Mouse (Mus musculus) right cerebral cortex, adult 18-20 months (tissue): Measurements from ENCODE around the gene Slamf6.
"Not testable (repeated sequence)": the region's sequence is repeated elsewhere in the genome, so short reads cannot be mapped to it uniquely, and the experiment has no call there.

ENCODE experiments used
- DNase-seq: peaks from one replicate; pipeline ENCODE4 v3.0.0; 2022; ENCODE audit warnings: mixed read lengths

Gene Slamf6

DNA sequence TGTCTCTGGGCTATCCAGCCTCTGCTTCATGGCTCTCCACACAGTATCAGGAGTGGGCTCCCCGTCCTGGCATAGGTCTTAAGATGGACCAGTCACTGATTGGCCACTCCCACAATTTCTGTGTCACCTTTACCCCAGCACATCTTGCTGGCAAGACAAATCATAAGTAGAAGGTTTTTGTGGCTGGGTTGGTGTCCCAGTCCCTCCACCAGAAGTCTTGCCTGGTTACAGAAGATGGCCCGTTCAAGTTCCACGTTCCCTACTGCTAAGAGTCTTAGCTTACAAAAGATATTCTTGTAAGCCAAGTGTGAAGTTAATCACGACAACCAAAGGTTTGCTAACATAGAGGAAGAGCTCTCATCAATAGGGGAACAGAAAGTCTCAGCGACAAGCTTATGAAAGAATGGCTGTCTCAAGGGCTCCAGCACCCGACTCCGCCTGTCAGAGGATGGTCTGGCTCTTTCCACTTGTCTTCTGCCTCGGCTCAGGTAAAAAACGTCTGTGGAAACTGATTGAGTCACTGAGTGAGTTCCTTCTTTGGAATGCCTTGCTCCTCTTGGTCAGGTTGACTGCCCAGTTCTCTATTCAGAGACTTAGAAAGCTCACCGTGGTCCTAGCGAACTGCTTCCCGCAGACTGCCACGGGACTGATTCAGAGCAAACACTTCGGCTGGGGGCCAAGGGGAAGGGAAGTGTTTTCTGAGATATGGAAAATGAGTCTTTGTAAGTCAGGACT lies at the start of gene Slamf6:
Slamf6 (plus strand) TSS at position 211 of the 735 bp plus-strand sequence.
- no peak for DNase-seq

DNA sequence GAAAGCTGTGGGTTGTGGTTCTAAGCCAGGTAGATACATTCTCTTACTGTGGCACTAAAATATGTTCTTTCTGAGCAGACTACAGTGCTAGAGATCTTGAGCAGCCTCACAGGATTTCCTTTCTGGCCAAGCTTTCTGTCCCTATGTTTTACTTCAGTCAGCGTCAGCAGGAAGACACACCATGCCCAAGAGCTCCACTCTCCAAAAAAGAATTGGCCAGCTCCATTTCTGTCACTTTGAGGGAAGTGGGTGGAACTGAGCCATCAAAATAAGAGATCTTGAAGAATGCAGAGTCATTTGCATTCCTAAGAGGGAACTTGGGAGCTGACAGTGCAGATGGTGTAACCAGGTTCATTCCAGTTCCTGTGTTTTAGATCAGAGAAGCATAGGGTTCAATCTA lies 30.3 kb upstream of the Slamf6 start:
- DNase-seq: peak; percentile 64

DNA sequence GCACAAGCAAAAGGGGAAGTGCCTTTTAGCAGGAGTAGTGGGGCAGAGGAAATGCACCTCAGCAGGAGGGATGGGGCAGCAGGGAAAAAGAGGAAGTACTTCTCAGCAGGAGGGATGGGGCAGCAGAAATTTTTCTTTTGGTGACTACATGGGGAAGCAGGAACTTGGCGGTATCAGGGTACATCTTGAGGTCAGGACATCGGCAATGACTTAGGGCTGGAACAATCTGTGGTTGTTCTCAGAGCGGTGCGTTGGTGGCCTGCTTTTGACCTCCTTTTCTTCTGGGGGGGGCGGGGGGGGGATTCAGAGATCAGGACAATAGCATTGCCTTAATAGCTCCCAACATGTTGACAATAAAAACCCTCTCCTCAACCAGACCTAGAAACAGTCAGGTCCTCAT lies 22.0 kb upstream of the Slamf6 start, which contains the start of gene Gm10521:
Gm10521 (plus strand) TSS at position 301 of the 400 bp plus-strand sequence.
- not testable (repeated sequence) for DNase-seq

DNA sequence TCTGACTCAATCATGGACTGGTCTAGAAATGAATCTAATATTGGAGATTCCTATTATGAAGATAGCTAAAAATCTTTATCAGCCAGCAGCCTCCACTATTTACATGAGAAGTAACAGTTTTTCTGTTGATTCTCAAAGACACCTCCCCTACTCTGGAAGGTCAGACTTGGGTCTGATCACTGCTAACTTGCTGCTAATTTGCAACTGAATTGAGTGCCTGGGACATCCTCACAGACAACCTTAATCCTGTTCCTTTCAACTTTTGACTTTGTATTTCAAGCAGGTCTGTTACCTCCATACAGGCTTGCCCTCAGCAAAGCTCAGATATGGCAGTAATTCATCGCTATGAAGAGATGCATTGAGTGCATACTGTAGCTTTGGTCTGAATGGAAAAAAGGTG lies 13.3 kb upstream of the Slamf6 start:
- no peak for DNase-seq

DNA sequence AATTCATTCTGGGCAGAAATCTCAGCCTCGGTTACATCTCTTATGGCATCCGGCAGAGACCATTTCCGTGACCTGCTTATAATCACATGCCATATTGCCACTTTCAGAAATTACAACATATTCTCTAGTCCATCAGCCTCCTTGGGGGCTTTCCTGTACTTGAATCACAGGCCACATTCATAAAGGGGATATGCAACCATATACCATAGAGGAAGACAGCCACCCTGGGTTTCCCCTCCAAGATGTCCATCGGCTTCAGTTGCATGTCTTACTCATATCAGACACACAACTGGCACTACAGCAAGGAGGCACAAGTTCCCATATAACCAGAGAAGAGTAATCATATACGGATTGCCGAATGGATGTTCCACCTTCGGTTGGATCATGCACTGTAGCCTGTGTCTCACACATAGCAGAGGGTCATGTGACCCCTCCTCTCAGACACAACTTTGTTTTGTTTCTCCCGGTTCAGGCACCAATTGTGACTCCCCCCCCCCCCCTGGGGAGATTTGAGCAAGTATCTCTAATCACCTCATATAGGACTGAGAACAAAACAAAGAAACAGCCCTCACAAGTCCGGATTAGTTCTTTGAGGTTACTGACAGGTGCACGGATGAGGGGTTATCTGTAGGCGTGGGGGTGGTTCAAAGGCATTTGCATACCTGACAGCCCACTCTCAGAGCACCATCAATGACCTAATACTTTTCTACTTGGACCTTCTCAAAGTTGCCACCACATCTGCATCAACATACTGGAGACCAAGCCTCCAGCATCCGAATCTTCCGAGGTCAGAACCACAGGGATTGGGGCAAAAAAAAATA lies 1.5 kb upstream of the Slamf6 start:
- DNase-seq: no peak

DNA sequence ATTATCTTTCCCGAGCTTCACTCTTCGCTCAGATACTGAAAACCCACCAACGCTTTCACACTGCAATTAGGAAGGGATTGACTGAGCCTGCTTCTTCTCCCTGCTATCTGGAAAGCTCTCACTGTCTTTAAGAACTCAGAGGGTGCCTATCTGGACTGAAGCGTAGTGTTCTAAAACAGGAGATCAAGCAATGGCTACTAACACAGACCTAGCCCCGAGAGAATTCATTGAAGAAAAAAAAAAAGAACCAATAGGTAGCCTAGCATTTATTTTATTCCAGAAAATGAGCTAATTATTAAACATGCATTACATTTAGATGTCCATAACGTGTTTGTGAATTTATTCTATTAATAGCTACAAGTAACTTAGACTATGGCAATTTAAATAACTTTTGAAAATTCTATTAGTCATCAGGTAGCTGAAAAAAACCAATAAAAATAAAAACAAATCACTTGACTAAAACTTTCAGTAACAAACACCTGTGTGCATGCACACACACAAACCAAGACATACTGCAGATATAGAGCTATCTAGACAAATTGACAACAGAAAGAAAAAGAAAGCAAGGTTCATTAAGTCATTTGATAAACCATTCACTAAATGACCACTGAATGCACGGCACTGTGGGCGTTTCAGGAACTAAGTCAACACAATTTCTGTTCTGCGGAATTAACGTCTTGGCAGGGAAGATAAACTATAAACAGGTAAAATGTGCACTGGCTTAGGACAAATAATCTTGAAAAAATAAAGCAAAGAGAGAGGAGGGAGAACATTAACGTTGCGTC lies 1.0 kb downstream of the Slamf6 start:
- DNase-seq: no peak

DNA sequence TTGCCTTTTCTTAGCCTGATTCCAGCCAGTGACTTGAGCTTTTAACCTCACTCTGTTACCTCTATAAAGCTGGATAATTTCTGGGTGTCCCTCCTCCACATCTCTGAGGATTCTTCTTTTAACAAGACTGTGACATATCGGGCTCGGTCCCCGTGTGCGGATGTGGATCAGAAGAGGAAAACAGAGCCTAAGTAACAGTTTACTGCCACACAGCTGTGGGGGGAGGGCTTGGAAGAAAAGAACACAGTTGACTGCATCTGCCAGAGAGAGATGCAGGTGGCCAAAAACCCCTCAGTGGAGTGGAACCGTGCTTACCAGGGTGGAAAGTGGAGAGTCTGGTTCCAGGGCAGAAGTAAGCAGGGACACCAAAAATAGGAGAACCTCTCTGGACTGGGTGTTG lies 1.9 kb downstream of the Slamf6 start:
- DNase-seq: no peak

DNA sequence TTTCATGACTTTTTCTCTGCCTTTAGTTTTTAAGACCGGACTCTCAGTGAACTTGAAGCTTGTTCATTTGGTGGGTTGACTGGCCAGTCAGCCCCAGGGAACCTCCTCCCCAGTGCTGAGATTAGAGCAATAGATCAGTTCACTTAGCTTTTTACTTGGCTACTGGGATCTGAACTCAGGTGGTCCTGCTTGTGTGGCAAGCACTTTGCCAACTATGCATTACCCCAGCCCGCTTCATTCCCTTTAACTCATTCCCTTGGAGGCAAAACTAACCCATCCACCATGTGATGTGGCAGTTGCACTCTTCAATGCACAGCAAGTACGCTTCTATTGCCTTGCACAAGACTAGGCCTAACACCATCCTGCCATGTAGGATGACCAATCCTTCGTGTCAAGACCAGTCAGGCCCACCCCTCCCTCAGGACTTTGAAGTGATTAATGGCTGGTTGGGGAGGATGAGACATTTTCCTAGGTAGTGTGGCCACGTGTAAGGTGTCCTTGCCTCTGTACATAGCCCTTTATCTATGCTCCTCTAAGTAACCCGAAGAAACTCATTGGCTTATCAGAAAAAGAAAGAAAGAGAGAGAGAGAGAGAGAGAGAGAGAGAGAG lies 2.7 kb downstream of the Slamf6 start:
- DNase-seq: no peak

DNA sequence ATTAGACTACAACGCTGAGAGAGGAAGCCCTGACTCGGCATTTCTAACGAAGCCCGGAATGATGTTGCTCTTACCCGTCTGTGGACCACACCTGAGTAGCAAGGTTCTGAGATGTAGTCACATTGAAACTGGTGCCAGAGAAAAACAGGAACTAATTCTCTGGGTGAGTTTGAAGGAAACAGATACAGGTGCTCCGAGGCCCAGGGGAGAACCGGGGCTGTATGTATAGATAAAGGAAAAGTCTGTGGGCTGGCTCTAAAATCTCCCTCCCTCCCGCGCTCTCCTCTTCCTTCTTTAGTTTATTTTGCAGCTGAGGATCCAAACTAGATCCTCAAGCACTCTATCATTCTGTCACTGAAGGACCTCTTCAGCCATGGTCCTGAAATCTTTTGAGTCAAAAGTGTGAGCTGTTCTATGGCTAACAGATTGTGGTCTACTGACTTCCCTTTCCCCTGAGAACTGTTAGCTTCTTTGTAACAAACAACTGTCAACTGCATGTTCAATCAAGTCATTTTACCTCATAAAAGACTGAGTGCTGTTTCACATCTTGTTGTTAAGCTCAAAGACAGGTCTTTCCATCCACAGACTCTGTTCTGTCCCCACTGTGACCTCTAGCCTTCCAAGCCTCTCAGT lies 3.8 kb downstream of the Slamf6 start:
- DNase-seq: no peak

DNA sequence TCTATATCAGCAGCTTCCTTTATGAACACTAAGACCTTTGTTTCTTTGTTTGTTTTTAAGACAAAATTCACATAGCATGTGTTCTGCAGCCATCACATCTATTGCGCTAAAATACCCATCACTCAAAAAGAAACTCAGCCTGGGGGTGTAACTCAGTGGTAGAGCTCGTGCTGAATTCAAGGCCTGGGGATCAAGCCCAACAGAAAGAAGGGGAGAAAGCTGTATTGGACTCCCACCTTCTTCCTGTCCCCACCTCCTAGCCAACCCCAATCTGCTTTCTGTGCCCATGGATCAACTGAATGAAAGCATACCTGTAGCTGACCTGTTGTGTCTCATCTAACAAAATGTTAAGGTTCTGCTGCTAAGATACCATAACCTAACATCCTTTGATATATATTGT lies 4.3 kb downstream of the Slamf6 start:
- DNase-seq: no peak

DNA sequence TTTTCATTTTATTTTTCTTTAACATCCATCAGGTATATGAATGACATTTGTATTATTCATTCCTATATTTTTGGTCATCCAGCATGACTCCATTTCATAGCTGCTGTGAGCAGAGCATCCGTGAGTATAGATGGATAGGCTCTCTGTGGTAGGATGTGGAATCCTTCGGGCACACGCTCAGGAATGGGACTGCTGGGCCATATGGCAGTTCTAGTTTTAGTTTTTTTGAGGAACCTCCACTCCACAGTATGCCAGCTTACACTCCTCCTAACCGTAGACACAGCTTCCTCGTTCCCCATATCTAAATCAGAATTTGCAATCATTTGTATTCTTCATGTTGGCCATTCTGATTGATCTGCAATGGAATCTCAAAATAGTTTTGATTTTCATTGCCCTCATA lies 5.5 kb downstream of the Slamf6 start:
- DNase-seq: no peak

DNA sequence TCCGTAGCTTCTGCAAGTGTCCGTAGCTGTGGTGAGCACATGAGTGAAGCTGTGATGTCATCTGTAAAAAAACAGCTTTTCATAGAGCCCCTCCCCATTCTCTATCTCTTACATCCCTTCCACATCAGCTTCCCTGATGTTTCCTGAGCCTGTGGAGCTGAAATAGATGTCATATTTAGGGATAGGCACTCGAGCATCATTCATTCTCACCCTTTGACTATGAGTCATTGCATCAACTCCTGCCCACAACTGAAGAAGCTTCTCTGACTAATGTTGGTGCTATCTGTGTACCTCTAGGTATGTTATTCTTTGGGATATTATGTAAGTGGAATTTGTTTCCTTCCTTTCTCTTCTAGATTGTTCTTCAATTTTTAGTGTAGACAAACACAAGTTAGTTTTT lies 7.6 kb downstream of the Slamf6 start:
- DNase-seq: peak; percentile 25

DNA sequence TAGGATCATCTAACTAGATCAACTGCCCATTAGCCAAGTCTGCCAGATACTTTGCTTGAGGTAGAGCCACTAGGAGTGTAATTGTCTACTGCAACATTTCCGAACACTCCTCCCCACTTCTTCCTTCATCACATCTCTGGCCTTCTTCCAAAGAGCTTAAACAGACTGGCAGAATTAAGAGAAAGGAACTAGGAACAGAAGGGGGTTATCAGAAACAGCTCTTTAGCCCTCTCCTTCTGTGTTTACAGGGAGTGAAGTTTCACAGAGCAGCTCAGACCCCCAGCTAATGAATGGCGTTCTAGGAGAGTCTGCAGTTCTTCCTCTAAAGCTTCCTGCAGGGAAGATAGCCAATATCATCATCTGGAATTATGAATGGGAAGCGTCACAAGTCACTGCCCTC lies 16.5 kb downstream of the Slamf6 start:
- no peak for DNase-seq

DNA sequence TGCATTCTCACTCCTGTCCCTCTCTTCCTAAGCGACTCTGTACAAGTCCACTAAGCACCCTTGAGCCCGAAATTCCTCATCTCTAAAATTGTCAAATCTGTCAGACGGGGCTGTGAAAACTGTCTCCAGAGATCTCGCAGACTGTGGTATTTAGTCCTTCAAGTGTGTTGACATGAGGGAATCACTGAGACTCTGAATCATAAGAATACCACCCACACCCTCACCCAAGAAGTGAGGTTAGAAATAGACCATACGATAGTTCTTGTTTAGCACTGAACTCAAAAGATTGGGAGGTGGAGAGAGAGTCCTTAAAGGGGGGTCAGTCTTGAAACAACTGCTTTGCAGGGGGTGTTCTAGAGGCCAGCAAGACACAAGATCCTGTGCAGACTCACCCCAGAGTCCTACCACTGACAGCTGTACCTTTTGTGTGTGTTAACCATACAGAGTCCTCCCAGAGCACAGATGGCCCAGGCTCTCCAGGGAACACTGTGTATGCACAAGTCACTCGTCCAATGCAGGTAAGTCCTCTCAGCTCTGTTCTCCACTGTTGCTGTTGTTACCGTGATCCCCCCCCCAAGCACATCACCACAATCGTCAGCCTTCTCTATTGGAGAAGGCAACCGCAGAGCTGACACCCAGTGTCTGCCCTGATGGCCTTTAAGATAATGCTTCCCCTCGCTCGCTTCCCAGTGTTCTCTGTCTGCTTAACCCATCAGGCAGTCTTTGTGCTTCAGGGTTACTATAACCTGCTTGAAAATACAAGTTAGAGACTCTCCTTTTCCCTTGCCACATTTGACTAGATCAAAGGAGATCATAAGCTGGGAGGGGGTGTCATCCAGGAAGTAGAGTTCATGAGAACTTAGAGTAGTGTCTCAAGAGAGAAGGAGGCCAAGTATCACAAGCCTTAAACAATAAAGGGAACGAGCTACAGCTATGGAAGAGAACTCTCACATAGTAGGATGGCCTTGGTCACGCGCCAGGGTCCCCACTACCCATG lies 21.9 kb downstream of the Slamf6 start:
- peak; percentile 10 for DNase-seq

DNA sequence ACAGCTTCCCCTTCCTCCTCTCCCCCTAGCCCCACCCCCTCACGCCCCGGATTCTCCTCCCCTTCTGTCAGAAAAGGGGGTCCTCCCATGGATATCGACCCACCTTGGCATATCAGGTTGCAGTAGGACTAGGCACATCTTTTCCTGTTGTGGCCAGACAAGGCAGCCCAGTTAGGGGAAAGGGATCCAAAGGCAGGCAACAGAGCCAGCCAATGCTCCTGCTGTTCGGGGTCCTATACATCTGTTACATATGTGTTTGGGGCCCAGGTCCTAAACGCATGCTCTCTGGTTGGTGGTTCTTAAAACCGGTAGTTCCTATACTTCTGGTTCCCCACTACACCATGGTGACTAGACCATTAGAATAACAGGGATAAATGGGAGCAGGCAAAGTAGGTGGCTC lies 23.3 kb downstream of the Slamf6 start:
- DNase-seq: no peak

DNA sequence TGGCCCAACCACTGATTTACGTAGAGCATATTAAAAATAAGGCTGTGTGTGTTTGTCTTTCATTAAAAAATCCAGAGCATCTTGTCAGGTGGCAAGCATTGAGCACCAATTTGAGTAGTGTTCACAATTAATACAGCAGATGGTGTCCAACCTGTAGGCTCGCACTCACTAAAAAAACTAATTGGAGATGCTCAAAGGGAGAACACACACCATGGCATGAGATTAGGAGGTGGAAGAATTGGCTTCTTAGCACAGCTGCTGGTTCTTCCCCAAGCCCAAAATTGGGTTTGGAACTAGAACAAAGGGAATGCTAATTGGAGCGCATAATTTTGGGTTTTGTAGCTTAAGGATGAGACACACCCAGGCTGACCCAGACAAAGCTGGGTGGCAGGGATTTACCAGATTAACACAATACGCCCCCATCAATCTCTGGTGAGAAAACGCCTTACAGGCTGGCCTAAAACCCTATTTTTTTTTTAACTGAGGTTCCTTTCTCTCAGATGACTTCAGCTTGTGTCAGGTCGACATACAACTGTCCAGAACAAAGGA lies 29.2 kb downstream of the Slamf6 start:
- no peak for DNase-seq

DNA sequence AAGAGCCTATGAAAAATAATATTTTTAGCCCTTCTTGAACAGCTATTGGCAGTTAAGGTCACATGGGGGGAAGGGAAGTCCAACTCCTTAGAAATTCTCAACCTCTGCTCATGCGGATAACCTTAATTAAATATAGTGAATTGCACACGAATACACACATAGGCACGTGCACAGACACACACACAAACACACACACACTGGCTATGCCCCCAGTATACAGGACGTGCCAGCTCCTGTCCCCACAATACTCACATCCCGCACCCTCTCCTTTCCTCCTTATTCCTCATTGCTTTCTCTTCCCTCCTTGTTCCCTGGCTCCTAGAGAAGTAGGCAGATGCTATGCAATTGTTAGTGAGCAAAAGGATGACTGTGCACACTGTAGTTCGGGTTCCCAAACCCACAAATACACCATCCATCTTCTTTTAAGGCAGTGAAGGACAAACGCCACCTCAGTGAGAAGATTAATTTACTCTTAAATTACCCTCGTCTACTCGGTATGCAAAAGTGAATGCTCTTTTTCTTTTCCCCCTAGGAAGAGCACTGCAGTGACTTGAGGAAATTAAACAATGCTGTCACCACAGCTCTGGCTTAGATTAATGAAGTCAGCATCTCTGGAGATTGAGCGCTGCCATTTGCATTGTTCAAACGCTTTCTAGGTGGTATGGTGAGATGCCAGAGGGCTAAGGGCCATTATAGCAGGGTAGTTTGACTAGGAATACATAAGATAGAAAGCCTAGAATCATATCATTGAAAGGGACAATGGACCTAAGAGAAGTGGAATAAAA lies 31.0 kb downstream of the Slamf6 start:
- no peak for DNase-seq

DNA sequence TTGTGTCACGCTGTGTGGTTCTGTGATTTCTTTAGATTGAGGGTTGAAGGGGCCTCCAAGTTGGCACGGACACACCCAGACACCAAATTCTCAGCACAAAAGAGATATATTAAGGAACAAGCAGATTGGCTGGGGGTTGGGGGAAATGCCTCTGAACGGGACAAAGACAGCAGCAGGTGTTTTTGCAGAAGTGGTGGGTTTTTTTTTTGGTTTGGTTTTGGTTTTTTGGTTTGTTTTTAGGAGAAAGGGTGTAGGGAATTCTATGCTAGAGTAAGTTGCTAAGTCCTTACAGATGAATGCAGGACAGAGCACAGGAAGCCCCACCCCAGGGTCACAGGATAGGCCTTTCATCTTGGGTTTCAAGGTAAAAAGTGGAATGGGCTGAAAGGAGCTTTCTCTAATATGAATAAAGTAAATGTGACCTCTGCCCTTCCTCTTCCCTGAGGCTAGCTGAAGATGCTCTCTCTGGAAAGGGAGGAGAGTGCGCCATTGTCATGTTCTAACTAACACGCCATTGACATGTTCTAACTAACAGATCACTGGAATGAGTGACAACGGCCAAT lies 31.7 kb downstream of the Slamf6 start:
- no peak for DNase-seq

DNA sequence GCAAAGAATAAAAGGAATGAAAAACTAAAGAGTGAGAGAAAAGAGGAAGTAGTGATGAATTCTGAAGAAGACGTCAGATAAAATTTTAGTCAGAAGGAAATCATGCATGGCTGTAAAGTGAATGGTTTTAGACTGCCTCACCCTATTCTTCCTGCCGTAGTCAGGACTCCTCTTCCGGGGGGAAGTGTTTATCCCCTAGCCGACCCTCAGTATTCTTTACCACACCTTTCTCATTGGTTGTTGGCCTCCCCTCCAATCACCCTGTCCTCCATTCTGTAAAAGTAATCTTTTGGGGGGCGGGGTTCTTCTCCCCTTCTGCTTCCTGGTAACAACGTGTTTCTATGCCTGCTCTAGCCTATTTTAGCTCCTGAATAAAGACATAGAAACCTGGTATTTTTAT lies 37.8 kb downstream of the Slamf6 start:
- DNase-seq: no peak

DNA sequence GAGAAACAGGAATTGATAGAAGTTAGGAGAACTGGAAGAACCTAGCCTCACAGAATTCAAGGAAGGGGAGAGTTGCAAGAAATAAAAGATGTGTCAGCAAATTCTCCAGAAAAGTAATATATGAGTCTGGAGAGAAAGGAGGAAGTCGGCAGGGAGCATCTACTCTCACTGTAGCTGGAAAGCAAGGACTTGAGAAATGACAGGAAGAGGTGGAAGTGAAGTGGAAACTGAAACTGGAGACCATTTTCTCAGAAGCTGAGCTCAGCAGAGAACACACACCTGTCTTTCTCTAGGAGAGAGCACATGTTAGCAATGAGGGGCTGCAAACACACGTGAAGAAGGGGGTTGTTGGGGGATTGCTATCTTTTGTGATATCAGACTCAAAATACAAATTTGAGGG lies 40.1 kb downstream of the Slamf6 start:
- no peak for DNase-seq
